Mouse (Mus musculus) adrenal gland, adult 2 months (tissue): ENCODE data around the gene Rbfox1. TPM values are rescaled to one million over a fixed set of nuclear protein-coding genes. Genes with fewer than 3 reads are reported as not detected.

Experiments
- DNase-seq: peaks from one replicate; pipeline ENCODE4 v3.0.0; 2021
- long read RNA-seq: library from polyadenylated mRNA; stranded (forward); transcript quantifications from one replicate; pipeline ENCODE4 v2.0.0, GENCODE M21; 2021
- polyA plus RNA-seq: library from polyadenylated mRNA; depleted of rRNA; stranded (reverse); fragments of >200 nt; gene quantifications from 2 replicates; pipeline ENCODE4 v1.2.3, GENCODE M21; 2012; rRNA removed
- total RNA-seq, 2 experiments: library from RNA; stranded (reverse); gene quantifications; 2 replicates each; pipeline ENCODE4 v1.2.3; 2021

Rbfox1 gene
- total RNA-seq (1 to 10 TPM; 1.3 to 1.4 TPM), polyA plus RNA-seq (1.4 and 2.5 TPM in 2 replicates)
- long read RNA-seq, partial matches to known transcripts = 2 of 2 reads
- long read RNA-seq, other reads (novel, unspliced or antisense) = 0 of 2 reads

DNA sequence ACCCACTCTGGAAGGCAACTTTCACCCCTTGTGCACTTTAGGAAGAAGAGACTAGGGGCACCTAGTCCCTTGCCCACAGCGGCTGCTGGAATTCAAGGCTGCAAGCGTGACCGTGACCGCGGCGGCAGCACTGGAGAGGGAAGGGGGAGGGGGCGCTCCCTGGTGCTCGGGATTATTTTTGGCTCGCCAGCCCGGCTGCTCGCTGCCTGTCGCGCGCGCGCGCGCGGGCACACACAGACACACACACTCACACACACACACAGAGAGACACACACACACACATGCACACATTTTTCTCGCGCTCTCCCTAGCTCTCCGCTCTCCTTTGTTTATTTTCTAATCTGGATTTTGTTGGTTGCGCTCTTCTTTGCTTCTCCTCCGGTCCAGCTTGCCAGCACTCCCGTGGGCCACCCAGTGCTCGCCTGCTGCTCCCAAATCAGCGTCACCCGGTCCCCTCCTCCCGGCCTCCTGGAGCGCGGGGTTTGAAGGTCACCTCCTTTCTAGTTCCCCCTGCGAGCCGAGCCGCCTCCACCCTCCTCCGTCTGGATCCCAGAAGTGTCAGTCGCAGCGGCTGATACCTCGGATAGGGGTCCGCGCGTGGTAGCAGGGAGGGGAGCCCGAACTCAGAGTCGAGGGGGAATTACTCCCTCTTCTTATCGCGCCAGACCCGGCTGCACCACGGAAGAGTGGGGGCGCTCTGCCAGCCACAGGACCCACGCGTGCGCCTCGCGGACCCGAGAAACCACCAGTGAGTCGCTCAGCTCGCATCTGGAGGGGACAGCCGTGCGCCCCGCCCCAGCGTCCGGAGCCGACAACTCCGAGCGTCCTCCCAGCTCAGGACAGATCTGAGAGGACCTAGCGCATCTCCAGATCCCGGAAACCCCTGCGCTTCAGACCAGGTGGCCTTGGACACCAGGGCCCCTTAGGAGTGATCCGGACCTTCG lies at the start of gene Rbfox1:
Rbfox1 (plus strand) TSS at position 610 of the 944 bp plus-strand sequence.
- peak; percentile 23 for DNase-seq

DNA sequence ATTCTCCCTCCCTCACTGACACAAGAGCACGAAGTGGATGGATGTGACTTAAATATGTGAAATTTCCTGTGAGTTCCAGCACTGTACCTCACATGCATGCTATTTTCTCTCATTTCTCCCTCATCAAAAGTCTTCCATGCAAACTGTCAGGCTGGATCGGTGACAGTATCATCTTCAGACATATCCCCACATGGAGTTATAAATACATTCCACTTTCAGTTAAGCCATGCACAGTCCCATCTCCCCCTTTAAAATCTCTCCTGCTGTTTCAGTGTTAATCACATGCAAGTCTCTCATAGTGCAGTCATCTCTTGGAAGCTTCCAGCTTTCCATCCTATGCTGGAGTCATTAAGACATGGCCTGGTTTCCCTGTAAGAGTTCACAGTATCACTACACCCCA lies 48.4 kb upstream of the Rbfox1 start:
- no peak for DNase-seq

DNA sequence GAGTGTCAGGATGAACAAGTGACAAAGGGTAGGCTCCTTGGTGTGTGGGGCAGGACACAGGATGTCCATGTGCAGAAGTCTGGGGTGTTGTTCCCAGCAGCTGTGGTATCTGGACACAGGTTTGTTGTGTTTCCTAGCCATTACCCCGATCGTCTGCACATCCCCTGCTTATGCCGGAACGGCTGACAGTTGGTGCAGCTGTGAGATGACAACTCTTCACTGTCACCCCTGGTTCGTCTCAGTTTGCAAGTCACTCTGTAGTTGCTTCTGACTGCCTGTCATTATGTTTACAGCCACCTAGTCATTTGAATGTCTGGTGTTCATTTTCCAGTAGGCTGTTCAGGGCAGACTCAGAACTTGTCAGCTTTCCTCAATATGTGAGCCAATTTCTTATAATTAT lies 44.0 kb upstream of the Rbfox1 start:
- no peak for DNase-seq

- no peak for DNase-seq
These were observed 39.5 kb upstream of the Rbfox1 start for GRCm38 (mm10) chr16:5845645-5846044.

DNA sequence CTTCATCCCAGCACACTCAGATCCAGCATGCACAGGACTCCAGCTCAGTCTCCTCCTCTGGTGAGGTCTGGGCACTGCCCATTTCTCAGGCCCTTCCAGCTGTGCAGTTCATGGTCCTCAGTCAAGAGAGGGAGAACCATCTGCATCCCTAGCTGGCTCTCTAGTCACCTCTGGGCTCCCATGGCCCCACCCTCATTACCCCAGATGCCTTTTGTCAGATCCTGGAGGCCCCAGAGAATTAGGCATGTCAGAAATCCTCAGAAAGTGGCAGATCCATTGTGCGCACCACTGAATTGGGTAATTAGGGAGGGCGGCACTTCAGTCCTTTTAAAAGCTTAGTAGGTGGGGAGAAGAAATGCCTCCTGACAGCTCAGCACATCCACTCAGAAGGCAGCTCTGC lies 32.1 kb upstream of the Rbfox1 start:
- DNase-seq = no peak

GRCm38 (mm10) chr16:5864350-5864749 lies 20.8 kb upstream of the Rbfox1 start:
- no peak for DNase-seq

GRCm38 (mm10) chr16:5866966-5867365 lies 18.2 kb upstream of the Rbfox1 start:
- DNase-seq = no peak

- no peak for DNase-seq
These were observed 14.8 kb upstream of the Rbfox1 start for GRCm38 (mm10) chr16:5870391-5870790.

DNA sequence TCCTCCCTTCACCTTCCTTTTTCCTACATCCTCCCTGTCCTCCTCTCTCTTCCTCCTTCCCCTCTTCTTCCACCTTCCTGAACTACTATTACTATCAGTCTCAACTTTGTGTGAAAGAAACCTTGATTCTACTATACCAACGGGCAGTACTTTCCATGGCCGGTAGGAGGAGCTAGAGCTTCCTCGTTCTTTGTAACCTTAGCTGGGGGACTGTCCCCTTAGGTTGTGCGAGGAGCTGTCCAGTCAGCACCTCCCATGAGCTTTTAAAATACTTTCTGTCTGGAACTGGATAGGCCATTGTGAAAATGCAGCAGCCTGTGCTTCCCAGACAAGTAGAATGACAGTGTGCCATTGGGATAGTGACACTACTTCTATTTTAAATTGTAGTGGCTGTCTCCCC lies 3.3 kb upstream of the Rbfox1 start:
- peak; percentile 67 for DNase-seq

DNA sequence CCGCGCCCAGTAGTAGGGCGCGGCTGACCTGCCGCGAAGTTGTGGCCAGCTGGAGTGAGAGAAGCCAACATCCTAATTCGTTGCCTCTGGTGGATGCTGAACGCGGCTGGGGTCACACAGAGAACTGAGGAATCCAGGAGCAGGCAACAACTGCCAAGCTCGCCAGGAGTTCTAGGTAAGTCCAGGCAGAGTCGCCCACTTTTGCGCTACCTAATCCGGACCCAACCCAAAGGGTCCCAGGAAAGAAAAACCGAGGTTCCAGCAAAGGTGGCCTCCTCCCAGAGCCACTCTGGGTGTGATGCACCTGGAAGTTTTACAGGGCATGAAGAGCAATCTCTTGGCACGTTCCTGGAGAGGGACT lies 515 bp downstream of the Rbfox1 start:
- DNase-seq = no peak

- DNase-seq = no peak
These were observed 10.4 kb downstream of the Rbfox1 start for GRCm38 (mm10) chr16:5895564-5895963.

DNA sequence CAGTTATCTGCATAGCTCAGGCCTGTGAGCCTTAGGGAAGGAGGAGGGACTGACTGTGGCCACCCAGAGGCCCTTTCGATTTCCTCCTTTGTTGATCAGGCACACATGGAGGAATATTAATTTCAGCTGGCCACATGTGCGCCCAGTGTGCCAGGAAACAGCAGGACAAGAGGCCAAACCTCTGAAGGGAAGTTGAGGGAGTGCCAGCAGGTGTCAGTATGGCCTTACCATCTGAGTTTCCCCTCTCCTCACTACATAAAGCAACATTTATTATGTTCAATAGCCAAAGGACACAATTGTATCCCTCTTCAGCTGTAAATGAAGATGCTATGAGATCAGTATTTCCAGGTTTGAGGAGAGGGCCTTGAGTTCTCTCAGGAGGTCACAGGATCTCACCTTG lies 13.2 kb downstream of the Rbfox1 start:
- DNase-seq = peak; percentile 6

GRCm38 (mm10) chr16:5910742-5911141 lies 25.6 kb downstream of the Rbfox1 start:
- DNase-seq = no peak

- DNase-seq = peak; percentile 40
These were observed 26.7 kb downstream of the Rbfox1 start for GRCm38 (mm10) chr16:5911880-5912327.

DNA sequence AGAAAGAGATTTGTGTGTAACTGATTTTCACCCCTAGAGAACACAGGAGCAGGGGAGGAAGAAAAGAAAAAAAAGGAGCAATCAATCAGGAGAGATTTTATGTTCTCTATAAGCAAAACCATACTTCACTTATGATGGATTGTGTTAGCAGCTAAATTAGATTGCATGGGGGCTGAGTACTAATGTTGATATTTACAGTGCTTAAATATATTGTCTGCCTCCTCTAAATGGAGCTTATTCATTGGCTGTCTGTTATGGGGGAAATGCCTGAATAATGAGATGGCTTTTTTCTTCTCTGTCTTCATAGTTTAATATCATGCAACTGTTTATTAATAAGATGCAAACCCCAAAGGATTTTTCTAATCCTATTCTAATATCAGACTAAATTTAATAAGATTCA lies 32.8 kb downstream of the Rbfox1 start:
- DNase-seq = no peak

- no peak for DNase-seq
These were observed 41.8 kb downstream of the Rbfox1 start for GRCm38 (mm10) chr16:5926986-5927385.

- DNase-seq = peak; percentile 72
These were observed 46.5 kb downstream of the Rbfox1 start for GRCm38 (mm10) chr16:5931680-5932079.

GRCm38 (mm10) chr16:5940016-5940415 lies 54.9 kb downstream of the Rbfox1 start:
- peak; percentile 11 for DNase-seq

DNA sequence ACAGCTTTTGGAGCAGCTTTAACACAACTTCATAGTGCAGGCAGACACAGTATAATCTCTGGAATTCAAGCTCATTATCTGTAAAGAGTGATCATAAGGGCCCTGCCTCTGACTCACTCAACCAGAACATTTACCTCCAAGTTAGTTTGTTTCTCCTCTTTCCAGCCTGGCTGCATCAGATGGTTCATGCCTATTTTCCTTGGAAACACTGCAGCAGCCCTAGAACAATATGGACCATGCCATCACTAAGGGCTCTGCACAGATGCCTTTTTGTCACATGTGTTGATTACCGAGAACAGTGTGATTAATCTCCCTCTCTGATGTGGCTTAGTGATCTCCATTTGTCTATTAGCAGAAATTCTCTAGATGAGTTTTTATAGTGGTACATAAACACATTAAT lies 60.5 kb downstream of the Rbfox1 start:
- DNase-seq = no peak

- no peak for DNase-seq
These were observed 68.0 kb downstream of the Rbfox1 start for GRCm38 (mm10) chr16:5953106-5953505.

GRCm38 (mm10) chr16:5957418-5957817 lies 72.3 kb downstream of the Rbfox1 start:
- DNase-seq = no peak

DNA sequence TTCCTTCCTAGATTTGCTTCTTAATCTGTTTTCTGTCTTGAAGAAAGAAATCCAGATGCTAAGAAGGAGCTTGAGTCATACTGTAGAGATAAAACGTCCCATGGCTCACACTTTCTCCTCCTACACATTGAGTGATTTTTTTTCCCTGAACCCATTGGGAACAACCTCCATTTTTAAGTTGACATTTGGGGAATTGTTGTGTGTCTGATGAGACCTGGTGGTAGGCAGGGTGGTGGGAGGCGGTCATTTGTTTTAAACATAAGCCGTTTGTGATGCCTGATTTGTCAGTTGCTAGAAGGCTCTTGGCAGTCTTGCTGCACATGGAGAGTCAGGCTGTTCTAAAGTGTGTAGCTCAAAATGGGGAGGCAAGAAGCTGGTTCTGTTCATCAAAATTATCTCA lies 76.6 kb downstream of the Rbfox1 start:
- no peak for DNase-seq

- no peak for DNase-seq
These were observed 89.0 kb downstream of the Rbfox1 start for GRCm38 (mm10) chr16:5974172-5974571.
